Mouse (Mus musculus) liver, postnatal 0 days (tissue): ENCODE data around the gene Ces4a. TPM values are rescaled to one million over a fixed set of nuclear protein-coding genes. Genes with fewer than 3 reads are reported as not detected.
A peak's percentile ranks its signal among the peaks of the same experiment; 100 is the strongest.

Source experiments
- ATAC-seq: fragments of 200-750 bp; cut with Nextera tagmentation; 2 replicates; pipeline ENCODE4 v1.8.0; 2017; ENCODE audit warnings: mild to moderate bottlenecking, moderate library complexity
- DNase-seq: peaks from one replicate; pipeline ENCODE4 v3.0.0-alpha.2; 2016
- H3K27ac ChIP-seq: fragments of 300-500 bp; sonication (generic); 2 replicates; pipeline ENCODE4 v1.5.1; 2014; ENCODE audit warnings: antibody characterized with exemption, moderate library complexity, mild to moderate bottlenecking, low read depth
- H3K27me3 ChIP-seq: fragments of 300-500 bp; sonication (generic); 2 replicates; pipeline ENCODE4 v1.6.1; 2014; ENCODE audit warnings: low read length, control low read depth, mixed read lengths; ENCODE audit not compliant: insufficient read depth
- H3K36me3 ChIP-seq: fragments of 300-500 bp; sonication (generic); replicated peaks from 2 replicates; pipeline ENCODE4 v1.6.1; 2014; ENCODE audit warnings: mild to moderate bottlenecking, control low read depth, low read length, moderate library complexity, mixed read lengths; ENCODE audit not compliant: insufficient read depth
- H3K4me1 ChIP-seq: fragments of 300-500 bp; sonication (generic); 2 replicates; pipeline ENCODE4 v1.6.1; 2014; ENCODE audit warnings: antibody characterized with exemption, mild to moderate bottlenecking, control low read depth; ENCODE audit not compliant: insufficient read depth
- H3K4me2 ChIP-seq: fragments of 300-500 bp; sonication (generic); 2 replicates; pipeline ENCODE4 v1.6.1; 2014; ENCODE audit warnings: low read depth, mild to moderate bottlenecking, low read length, moderate library complexity, mixed read lengths
- H3K4me3 ChIP-seq: fragments of 300-500 bp; sonication (generic); 2 replicates; pipeline ENCODE4 v1.5.1; 2014; ENCODE audit warnings: low read depth, low read length
- H3K9ac ChIP-seq: fragments of 300-500 bp; sonication (generic); replicated peaks from 2 replicates; pipeline ENCODE4 v1.6.1; 2014; ENCODE audit warnings: mild to moderate bottlenecking, moderate library complexity
- H3K9me3 ChIP-seq: fragments of 300-500 bp; sonication (generic); 2 replicates; pipeline ENCODE4 v1.6.1; 2016; ENCODE audit warnings: mild to moderate bottlenecking, control low read depth, low read length, mixed read lengths
- CTCF ChIP-seq: sonication (generic); IDR thresholded peaks from 2 replicates; pipeline ENCODE4 v1.5.1; 2016; ENCODE audit warnings: antibody characterized with exemption, low read depth
- EP300 ChIP-seq: IDR thresholded peaks from 2 replicates; pipeline ENCODE4 v1.6.1; 2016; ENCODE audit warnings: antibody characterized with exemption, low read depth, mild to moderate bottlenecking
- WGBS: fragments of 180-500 bp; shearing (Covaris S2); extraction: QIAGEN DNeasy Blood & Tissue Kit; methylation state at CpG from one replicate; pipeline ENCODE4 v1.1.7; 2014; ENCODE audit not compliant: insufficient replicate concordance; 5-methylcytosine and 5-hydroxymethylcytosine counted together
- polyA plus RNA-seq: library from polyadenylated mRNA; unstranded; fragments of >200 nt; fragmentation: Nextera tagmentation; extraction: Ambion mirVana; gene quantifications from 2 replicates; pipeline ENCODE4 v1.2.1, GENCODE M21; 2015

Gene Ces4a
- polyA plus RNA-seq, 1 experiment from 2014 or later, result 0.07 TPM

- Histone ChIP-seq H3K9ac (no peak overlapping the region), H3K4me2 (no peak overlapping the region), H3K9me3 (no peaks in the 10 kb centered on the region), H3K27ac (no peak overlapping the region), H3K4me3 (no peak overlapping the region), H3K36me3 (no peaks in the 10 kb centered on the region), H3K4me1 (no peaks in the 10 kb centered on the region; the same call in 1 of the 2 replicates), H3K27me3 (no peaks in the 10 kb centered on the region)
- no peak for TF ChIP-seq CTCF
- TF ChIP-seq EP300, result no peak
- 76% methylated on average over 5 of the region's 5 CpGs for WGBS
- ATAC-seq (no peak), DNase-seq (no peak)
Measured at GRCm38 (mm10) chr8:105154316-105154715, 22.7 kb downstream of the Ces4a start.

- H3K36me3 ChIP-seq, result no peaks in the 10 kb centered on the region
- no peak overlapping the region for H3K4me2 ChIP-seq
- no peak overlapping the region for H3K9ac ChIP-seq
- H3K4me1 ChIP-seq, result no peaks in the 10 kb centered on the region; the same call in 1 of the 2 replicates
- WGBS, result 63% methylated on average over 6 of the region's 6 CpGs
- ATAC-seq (no peak), DNase-seq (no peak)
- H3K4me3 ChIP-seq, result no peak overlapping the region
- H3K9me3 ChIP-seq, result no peaks in the 10 kb centered on the region
- TF ChIP-seq EP300 (no peak), CTCF (no peak)
- no peaks in the 10 kb centered on the region for H3K27me3 ChIP-seq
- H3K27ac ChIP-seq, result no peak overlapping the region
Measured at GRCm38 (mm10) chr8:105155091-105155745, 23.6 kb downstream of the Ces4a start.

GRCm38 (mm10) chr8:105157555-105157954 lies 26.0 kb downstream of the Ces4a start:
- Histone ChIP-seq H3K4me3 (no peak overlapping the region), H3K27ac (no peak overlapping the region), H3K4me1 (no peaks in the 10 kb centered on the region; the same call in 1 of the 2 replicates), H3K36me3 (no peaks in the 10 kb centered on the region), H3K9me3 (no peaks in the 10 kb centered on the region), H3K9ac (no peak overlapping the region), H3K27me3 (no peaks in the 10 kb centered on the region), H3K4me2 (no peak overlapping the region)
- ATAC-seq, result no peak
- DNase-seq, result peak; percentile 59
- no peak for TF ChIP-seq EP300
- peak; percentile 73 for TF ChIP-seq CTCF
- WGBS, result 41% methylated on average over 10 of the region's 10 CpGs

- Histone ChIP-seq H3K4me1 (no peaks in the 10 kb centered on the region; the same call in 1 of the 2 replicates), H3K27ac (no peak overlapping the region), H3K9ac (no peak overlapping the region), H3K9me3 (no peaks in the 10 kb centered on the region), H3K27me3 (no peaks in the 10 kb centered on the region), H3K4me2 (no peak overlapping the region), H3K36me3 (no peaks in the 10 kb centered on the region), H3K4me3 (no peak overlapping the region)
- DNase-seq (no peak), ATAC-seq (peak; percentile 35; the same call in 1 of the 2 replicates)
- WGBS, result 62% methylated on average over 3 of the region's 3 CpGs
- TF ChIP-seq EP300 (no peak), CTCF (no peak)
Measured at GRCm38 (mm10) chr8:105158084-105158483, 26.5 kb downstream of the Ces4a start.

GRCm38 (mm10) chr8:105161121-105161652 lies 29.6 kb downstream of the Ces4a start:
- Histone ChIP-seq H3K36me3 (no peaks in the 10 kb centered on the region), H3K4me1 (no peaks in the 10 kb centered on the region), H3K27me3 (no peaks in the 10 kb centered on the region), H3K4me2 (no peak overlapping the region), H3K9ac (no peak overlapping the region), H3K27ac (no peak overlapping the region), H3K4me3 (no peak overlapping the region), H3K9me3 (no peaks in the 10 kb centered on the region)
- DNase-seq, result no peak
- TF ChIP-seq CTCF (no peak), EP300 (no peak)
- WGBS, result 48% methylated on average over 3 of the region's 3 CpGs
- no peak for ATAC-seq

GRCm38 (mm10) chr8:105164272-105164902 lies 32.8 kb downstream of the Ces4a start:
- Histone ChIP-seq H3K27ac (no peak overlapping the region), H3K36me3 (no peaks in the 10 kb centered on the region), H3K27me3 (no peaks in the 10 kb centered on the region), H3K4me3 (no peak overlapping the region), H3K4me2 (no peak overlapping the region), H3K9me3 (no peaks in the 10 kb centered on the region), H3K4me1 (no peaks in the 10 kb centered on the region), H3K9ac (no peak overlapping the region)
- DNase-seq (no peak), ATAC-seq (no peak)
- no peak for TF ChIP-seq EP300
- TF ChIP-seq CTCF, result no peak
- WGBS, result 49% methylated on average over 6 of the region's 6 CpGs
